Mouse (Mus musculus) E14TG2a.4 (cell line): ENCODE results near the gene Cdh24.
A peak's percentile ranks its signal among the peaks of the same experiment; 100 is the strongest.

Experiments used
- H3K27me3 ChIP-seq: 2 replicates; pipeline ENCODE4 v1.6.1; 2014; ENCODE audit warnings: low read length, control low read depth; ENCODE audit not compliant: insufficient read depth
- H3K36me3 ChIP-seq: 2 replicates; pipeline ENCODE4 v1.6.1; 2014; ENCODE audit warnings: low read length, control low read depth; ENCODE audit not compliant: insufficient read depth
- H3K4me1 ChIP-seq: replicated peaks from 2 replicates; pipeline ENCODE4 v1.6.1; 2014; ENCODE audit warnings: low read depth, low read length, control low read depth
- H3K4me3 ChIP-seq: replicated peaks from 2 replicates; pipeline ENCODE4 v1.5.1; 2014; ENCODE audit warnings: mild to moderate bottlenecking, low read length
- H3K9me3 ChIP-seq: 2 replicates; pipeline ENCODE4 v1.6.1; 2014; ENCODE audit warnings: low read length, control low read depth
- CTCF ChIP-seq: conservative IDR thresholded peaks from 2 replicates; pipeline ENCODE4 v1.5.1; 2014; ENCODE audit warnings: low read length
- NANOG ChIP-seq: IDR thresholded peaks from 2 replicates; pipeline ENCODE4 v1.6.1; 2014; ENCODE audit warnings: borderline replicate concordance, low read length, mixed read lengths
- POU5F1 ChIP-seq: IDR thresholded peaks from 2 replicates; pipeline ENCODE4 v1.6.1; 2014; ENCODE audit warnings: low read length, borderline replicate concordance

The Cdh24 gene

GRCm38 (mm10) chr14:54592319-54592934 is 48.7 kb downstream of the Cdh24 start:
- TF ChIP-seq NANOG (no peak), POU5F1 (no peak), CTCF (no peak)
- no peak overlapping the region for H3K4me3 ChIP-seq
- no peaks in the 10 kb centered on the region for H3K9me3 ChIP-seq
- peaks cover 59% of the 10 kb centered on the region for H3K4me1 ChIP-seq
- peaks cover 14% of the 10 kb centered on the region for H3K27me3 ChIP-seq
- H3K36me3 ChIP-seq, result peaks cover 7% of the 10 kb centered on the region; the same call in 1 of the 2 replicates

- Histone ChIP-seq H3K36me3 (peaks cover 7% of the 10 kb centered on the region; the same call in 1 of the 2 replicates), H3K27me3 (peaks cover 14% of the 10 kb centered on the region), H3K4me1 (peaks cover 57% of the 10 kb centered on the region), H3K9me3 (no peaks in the 10 kb centered on the region), H3K4me3 (peak overlapping the region; percentile 61)
- no peak for TF ChIP-seq POU5F1
- TF ChIP-seq CTCF, result no peak
- no peak for TF ChIP-seq NANOG
Measured at GRCm38 (mm10) chr14:54591056-54591455, 50.1 kb downstream of the Cdh24 start.

GRCm38 (mm10) chr14:54583681-54584338 is 57.4 kb downstream of the Cdh24 start:
- Histone ChIP-seq H3K4me3 (no peak overlapping the region), H3K27me3 (no peaks in the 10 kb centered on the region), H3K4me1 (peaks cover 53% of the 10 kb centered on the region), H3K36me3 (peaks cover 10% of the 10 kb centered on the region), H3K9me3 (no peaks in the 10 kb centered on the region)
- peak; percentile 63 for TF ChIP-seq CTCF
- no peak for TF ChIP-seq POU5F1

- Histone ChIP-seq H3K4me3 (no peak overlapping the region), H3K4me1 (peaks cover 59% of the 10 kb centered on the region), H3K36me3 (peaks cover 10% of the 10 kb centered on the region), H3K27me3 (no peaks in the 10 kb centered on the region), H3K9me3 (no peaks in the 10 kb centered on the region)
- TF ChIP-seq NANOG, result no peak
- TF ChIP-seq POU5F1, result no peak
- TF ChIP-seq CTCF, result no peak
Measured at GRCm38 (mm10) chr14:54582536-54582935, 58.6 kb downstream of the Cdh24 start.
